Mouse (Mus musculus) G1E (cell line): Measurements from ENCODE around the gene Zscan5b. TPM values are rescaled to one million over a fixed set of nuclear protein-coding genes. Genes with fewer than 3 reads are reported as not detected.
"Not testable (repeated sequence)": the region's sequence is repeated elsewhere in the genome, so short reads cannot be mapped to it uniquely, and the experiment has no call there.

Experiments used
- ATAC-seq: 2 replicates; pipeline ENCODE4 v1.8.0; 2016; ENCODE audit warnings: mild to moderate bottlenecking; ENCODE audit not compliant: insufficient number of reproducible peaks, poor library complexity, low FRiP score, severe bottlenecking; ENCODE audit errors: extremely low read depth
- DNase-seq: peaks from one replicate; pipeline ENCODE4 v3.0.0; 2012; ENCODE audit warnings: low spot score
- H3K27me3 ChIP-seq: 2 replicates; pipeline ENCODE4 v1.6.1; 2012; ENCODE audit warnings: mild to moderate bottlenecking, low read length, inconsistent platforms; ENCODE audit not compliant: insufficient read depth
- H3K36me3 ChIP-seq: replicated peaks from 2 replicates; pipeline ENCODE3; 2012; ENCODE audit warnings: mild to moderate bottlenecking, inconsistent platforms
- H3K4me1 ChIP-seq: 2 replicates; pipeline ENCODE4 v1.6.1; 2012; ENCODE audit warnings: low read depth, low read length, inconsistent platforms, mixed read lengths; ENCODE audit not compliant: insufficient read depth
- H3K4me3 ChIP-seq: 2 replicates; pipeline ENCODE4 v1.5.1; 2012; ENCODE audit warnings: low read depth, mild to moderate bottlenecking, inconsistent platforms, low read length, moderate library complexity, mixed read lengths
- H3K9me3 ChIP-seq: replicated peaks from 2 replicates; pipeline ENCODE4 v1.6.1; 2012; ENCODE audit warnings: inconsistent platforms
- CTCF ChIP-seq: IDR thresholded peaks from 2 replicates; pipeline ENCODE4 v1.5.1; 2012; ENCODE audit warnings: low read depth, low read length, inconsistent platforms, mixed read lengths
- GATA1 ChIP-seq: IDR thresholded peaks from 2 replicates; pipeline ENCODE4 v1.6.1; 2012; ENCODE audit warnings: borderline replicate concordance, low read length, inconsistent platforms, mixed read lengths
- GATA2 ChIP-seq: IDR thresholded peaks from 2 replicates; pipeline ENCODE4 v1.6.1; 2012; ENCODE audit warnings: low read depth, low read length, inconsistent platforms, borderline replicate concordance
- POLR2AphosphoS5 ChIP-seq: IDR thresholded peaks from 2 replicates; pipeline ENCODE4 v1.6.1; 2012; ENCODE audit warnings: low read depth, low read length, inconsistent platforms; ENCODE audit not compliant: insufficient replicate concordance
- TAL1 ChIP-seq: conservative IDR thresholded peaks from 2 replicates; pipeline ENCODE4 v1.6.1; 2012; ENCODE audit warnings: low read depth, low read length, inconsistent platforms, mixed read lengths
- polyA plus RNA-seq: library from polyadenylated mRNA; stranded (reverse); fragments of >175 nt; gene quantifications from 2 replicates; pipeline ENCODE4 v1.2.3, GENCODE M21; 2012
- total RNA-seq, 2 experiments: library from RNA; stranded (forward) in 1 of 2; stranded (reverse) in 1 of 2; fragments of 200-1000 nt in 1 of 2; fragments of >200 nt in 1 of 2; fragmentation: Nextera tagmentation in 1 of 2; gene quantifications; 2 replicates each; pipeline ENCODE4 v1.2.3; 2014 to 2017

Zscan5b gene
- total RNA-seq (2014; fragmentation: Nextera tagmentation) (not detected in 2 replicates), total RNA-seq (2017) (not detected in 2 replicates), polyA plus RNA-seq (not detected in 2 replicates)

GRCm38 (mm10) chr7:6221978-6222377, at the start of gene Zscan5b:
Gene Zscan5b, plus strand, starts transcription at chr7:6222278.
- Histone ChIP-seq H3K4me1 (no peaks in the 10 kb centered on the region), H3K9me3 (no peaks in the 10 kb centered on the region), H3K36me3 (no peaks in the 10 kb centered on the region), H3K4me3 (no peak within 1 kb of the TSS), H3K27me3 (no peaks in the 10 kb centered on the region; the same call in 1 of the 2 replicates)
- TF ChIP-seq GATA1 = no peak
- TF ChIP-seq GATA2 = no peak
- no peak for TF ChIP-seq POLR2AphosphoS5
- no peak for TF ChIP-seq TAL1
- TF ChIP-seq CTCF = no peak
- no peak for DNase-seq
- no peak for ATAC-seq

- H3K36me3 ChIP-seq = peaks cover 29% of the 10 kb centered on the region
- H3K4me1 ChIP-seq = peaks cover 35% of the 10 kb centered on the region
- H3K27me3 ChIP-seq = no peaks in the 10 kb centered on the region
- peak; percentile 15 for DNase-seq
- H3K9me3 ChIP-seq = no peaks in the 10 kb centered on the region
- H3K4me3 ChIP-seq = peak overlapping the region; percentile 80
- TF ChIP-seq GATA2 (no peak), TAL1 (no peak), POLR2AphosphoS5 (no peak), GATA1 (no peak), CTCF (no peak)
- ATAC-seq = no peak
These were observed 49.3 kb upstream of the Zscan5b start for GRCm38 (mm10) chr7:6172674-6173244.

GRCm38 (mm10) chr7:6173872-6174271, 48.2 kb upstream of the Zscan5b start:
- peaks cover 35% of the 10 kb centered on the region for H3K4me1 ChIP-seq
- ATAC-seq = no peak
- DNase-seq = no peak
- H3K36me3 ChIP-seq = peaks cover 39% of the 10 kb centered on the region
- H3K9me3 ChIP-seq = no peaks in the 10 kb centered on the region
- TF ChIP-seq GATA2 = no peak
- TF ChIP-seq CTCF = no peak
- TF ChIP-seq POLR2AphosphoS5 = no peak
- TF ChIP-seq TAL1 = no peak
- no peak for TF ChIP-seq GATA1
- H3K27me3 ChIP-seq = no peaks in the 10 kb centered on the region
- no peak overlapping the region for H3K4me3 ChIP-seq

GRCm38 (mm10) chr7:6174365-6174987, 47.6 kb upstream of the Zscan5b start:
- H3K4me3 ChIP-seq, H3K9me3 ChIP-seq, ATAC-seq, DNase-seq, H3K27me3 ChIP-seq: not testable (repeated sequence)
- peaks cover 44% of the 10 kb centered on the region for H3K36me3 ChIP-seq
- peaks cover 35% of the 10 kb centered on the region for H3K4me1 ChIP-seq

- H3K27me3 ChIP-seq = no peaks in the 10 kb centered on the region
- DNase-seq = no peak
- no peaks in the 10 kb centered on the region for H3K9me3 ChIP-seq
- ATAC-seq = no peak
- H3K4me3 ChIP-seq = no peak overlapping the region
- TF ChIP-seq POLR2AphosphoS5 (no peak), TAL1 (no peak), GATA2 (no peak), CTCF (no peak), GATA1 (no peak)
- peaks cover 5% of the 10 kb centered on the region; the same call in 1 of the 2 replicates for H3K4me1 ChIP-seq
- peaks cover 78% of the 10 kb centered on the region for H3K36me3 ChIP-seq
These were observed 43.1 kb upstream of the Zscan5b start for GRCm38 (mm10) chr7:6179013-6179412.

GRCm38 (mm10) chr7:6182882-6183281, 39.2 kb upstream of the Zscan5b start:
- H3K27me3 ChIP-seq = no peaks in the 10 kb centered on the region
- ATAC-seq = no peak
- DNase-seq = no peak
- no peak overlapping the region for H3K4me3 ChIP-seq
- H3K36me3 ChIP-seq = peaks cover 87% of the 10 kb centered on the region
- TF ChIP-seq CTCF = no peak
- no peak for TF ChIP-seq POLR2AphosphoS5
- no peak for TF ChIP-seq GATA2
- TF ChIP-seq GATA1 = no peak
- no peak for TF ChIP-seq TAL1
- H3K9me3 ChIP-seq = no peaks in the 10 kb centered on the region
- H3K4me1 ChIP-seq = no peaks in the 10 kb centered on the region
